Mouse (Mus musculus) left cerebral cortex, postnatal 14 days (tissue): ENCODE results near the gene Nxnl1. TPM values are rescaled to one million over a fixed set of nuclear protein-coding genes. Genes with fewer than 3 reads are reported as not detected.

Source experiments
- DNase-seq, 2 experiments: peaks; one replicate each; pipeline ENCODE4 v3.0.0; 2021 to 2022; ENCODE audit warnings: low spot score in 2 of 2, mixed read lengths in 1 of 2
- intact Hi-C: fragments of 180-260 bp; cut with DNase I; formaldehyde crosslinking; loops from one replicate; pipeline ENCODE4 v1.15.1; 2025
- total RNA-seq, 2 experiments: library from RNA; stranded (reverse); gene quantifications; 2 replicates each; pipeline ENCODE4 v1.2.3; 2021

Gene Nxnl1
- total RNA-seq, 2 experiments from 2014 or later = 0.15 TPM; not detected in 1

DNA sequence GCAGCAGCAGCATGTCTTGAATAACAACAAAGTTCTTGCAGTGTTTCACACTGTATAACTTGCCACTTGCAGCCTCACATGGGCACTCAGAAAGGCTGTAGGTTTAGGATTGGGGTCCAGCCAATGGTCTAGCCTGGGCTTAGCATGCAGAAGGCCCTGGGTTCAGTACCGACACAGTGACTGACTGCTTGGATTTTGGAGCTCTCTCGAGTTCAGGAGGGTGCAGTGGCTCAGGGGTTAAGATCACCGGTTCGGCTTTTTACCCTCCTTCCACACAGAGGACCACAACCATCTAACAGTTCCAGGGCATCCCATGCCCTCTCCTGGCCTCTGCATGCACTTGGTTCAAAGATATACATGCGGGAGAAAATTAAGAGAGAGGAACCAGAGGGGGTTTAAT, 24.6 kb upstream of the Nxnl1 start:
- DNase-seq = no peak
- intact Hi-C loops = no loop called here

DNA sequence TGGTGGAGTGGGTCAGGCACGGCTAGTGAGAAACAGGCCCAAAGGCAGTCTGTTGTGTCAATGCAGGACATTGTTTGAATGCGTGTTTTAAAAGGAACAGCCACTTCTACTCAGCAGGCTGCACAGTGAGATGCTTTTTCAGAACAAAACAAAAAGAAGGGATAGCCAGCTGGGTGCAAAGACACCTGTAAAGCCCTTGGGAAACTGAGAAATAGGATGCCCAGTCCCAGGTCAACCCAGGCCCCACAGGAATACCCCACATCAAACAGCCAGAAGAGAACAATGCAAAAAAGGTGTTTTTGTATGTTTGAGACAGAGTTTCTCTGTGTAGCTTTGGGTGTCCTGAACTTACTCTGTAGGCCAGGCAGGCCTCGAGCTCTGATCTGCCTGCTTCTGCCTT, 22.4 kb upstream of the Nxnl1 start:
- intact Hi-C loops = no loop called here
- DNase-seq = no peak

DNA sequence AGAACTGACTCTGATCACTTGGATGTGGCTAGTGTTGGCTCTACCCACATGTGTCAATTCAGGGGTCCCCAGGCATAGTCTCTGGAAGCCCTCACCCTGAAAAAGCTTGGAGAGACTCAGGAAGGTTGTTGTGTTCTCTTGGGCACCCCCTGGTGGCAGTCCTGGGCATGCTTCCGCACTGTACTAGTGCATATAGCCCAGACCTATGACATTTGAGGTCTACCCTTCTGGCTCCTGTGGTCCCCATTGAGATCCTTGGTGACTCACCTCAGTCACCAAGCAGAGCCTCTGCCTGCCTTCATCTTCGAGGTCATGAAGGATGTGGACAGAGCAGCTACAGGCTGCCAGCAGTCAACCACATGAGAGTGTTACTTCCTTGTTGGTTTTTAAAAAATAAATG, 20.5 kb upstream of the Nxnl1 start:
- intact Hi-C loops = no loop called here
- peak; percentile 59 to 70 for DNase-seq

DNA sequence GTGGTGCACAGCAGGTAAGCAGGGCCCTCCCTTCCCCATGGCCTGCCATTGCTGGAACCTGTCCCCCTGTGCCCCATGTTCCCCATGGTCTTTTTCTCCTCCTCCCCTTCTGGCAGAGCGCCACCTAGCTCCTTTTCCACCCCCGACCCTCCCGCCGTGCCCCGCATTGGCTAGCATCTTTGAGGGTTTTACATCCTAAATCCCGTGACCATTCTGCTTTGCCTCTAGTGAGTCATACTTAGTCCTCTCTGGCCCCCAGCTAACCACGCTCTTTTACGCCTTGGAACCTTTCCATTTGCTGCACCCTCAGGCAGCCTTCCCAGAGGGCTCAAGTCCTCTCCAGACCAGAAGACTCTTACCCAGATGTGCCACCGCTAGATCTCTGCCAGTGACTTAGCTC, 13.8 kb upstream of the Nxnl1 start:
- DNase-seq = no peak
- intact Hi-C loops = no loop called here

DNA sequence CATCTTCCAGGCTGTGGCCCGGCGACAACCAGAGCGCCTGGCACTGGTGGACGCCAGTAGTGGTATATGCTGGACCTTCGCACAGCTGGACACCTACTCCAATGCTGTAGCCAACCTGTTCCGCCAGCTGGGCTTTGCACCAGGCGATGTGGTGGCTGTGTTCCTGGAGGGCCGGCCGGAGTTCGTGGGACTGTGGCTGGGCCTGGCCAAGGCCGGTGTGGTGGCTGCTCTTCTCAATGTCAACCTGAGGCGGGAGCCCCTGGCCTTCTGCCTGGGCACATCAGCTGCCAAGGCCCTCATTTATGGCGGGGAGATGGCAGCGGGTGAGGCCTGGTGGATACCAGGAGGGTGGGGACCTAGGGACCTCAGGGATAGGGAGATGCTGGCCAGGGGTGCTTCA, 13.1 kb upstream of the Nxnl1 start:
- no peak for DNase-seq
- intact Hi-C loops = no loop called here

DNA sequence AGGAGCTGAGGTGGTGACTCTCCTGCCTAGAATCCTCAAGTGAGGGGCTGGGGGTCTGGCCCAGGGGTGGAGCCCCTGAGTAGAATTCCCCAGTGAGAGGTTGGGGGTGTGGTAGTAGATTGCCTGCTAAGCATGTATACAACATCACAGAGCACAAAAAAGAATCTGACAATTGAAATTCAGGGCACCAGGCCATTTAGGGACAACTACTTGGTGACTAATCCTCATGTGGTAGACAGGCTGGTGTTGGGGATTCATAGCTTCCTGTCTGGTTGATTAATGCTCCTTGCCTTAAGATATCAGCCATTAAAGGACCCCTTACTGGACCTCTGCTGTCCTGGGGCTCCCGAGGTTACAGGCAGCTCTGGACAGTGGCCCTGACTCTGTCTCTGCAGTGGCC, 12.6 kb upstream of the Nxnl1 start:
- intact Hi-C loops = no loop called here

DNA sequence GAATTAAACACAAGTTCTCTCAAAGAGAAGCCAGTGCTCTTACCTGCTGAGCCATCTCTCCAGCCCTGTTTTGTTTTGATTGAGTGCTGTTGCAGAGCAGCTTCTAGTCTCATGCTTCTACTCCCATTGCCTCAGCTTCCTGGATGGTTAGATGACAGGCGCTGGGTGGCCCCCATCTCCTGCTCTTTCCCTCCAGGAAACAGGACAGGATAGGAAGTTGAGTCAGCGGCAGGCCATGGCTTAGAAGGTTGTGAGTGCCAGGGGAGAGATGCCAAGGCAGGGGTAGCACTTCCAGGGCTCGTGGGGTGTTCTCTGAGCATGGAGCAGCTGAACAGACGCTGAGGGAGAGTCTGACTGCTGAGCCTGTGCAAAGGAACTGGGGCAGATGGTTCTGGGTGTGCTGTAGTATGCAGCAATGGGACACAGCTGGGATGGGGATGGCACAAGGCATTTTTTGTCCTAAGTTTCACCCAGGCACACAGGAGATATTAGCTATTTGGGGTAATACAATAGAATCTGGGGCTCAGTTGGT, 11.5 kb upstream of the Nxnl1 start:
- DNase-seq = no peak
- intact Hi-C loops = no loop called here

More for the DNA sequence above, 12.6 kb upstream of the Nxnl1 start:
- DNase-seq = no peak

DNA sequence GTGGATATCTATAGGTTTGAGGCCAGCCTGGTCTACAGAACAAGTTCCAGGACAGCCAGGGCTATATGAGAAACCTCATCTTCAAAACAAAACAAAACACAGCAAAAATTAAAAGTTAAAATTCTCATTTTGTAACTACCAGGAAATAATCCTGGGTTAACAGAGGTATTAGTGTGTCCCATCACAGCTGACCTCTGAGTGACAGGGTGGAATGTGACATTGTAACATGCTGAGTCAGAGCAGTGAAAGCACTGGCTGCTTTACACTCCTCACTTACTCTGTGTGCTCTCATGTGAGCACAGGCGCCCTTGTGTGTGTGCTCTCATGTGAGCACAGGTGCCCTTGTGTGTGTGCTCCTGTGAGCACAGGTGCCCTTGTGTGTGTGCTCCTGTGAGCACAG, 8.6 kb upstream of the Nxnl1 start:
- DNase-seq = no peak
- intact Hi-C loops = no loop called here

DNA sequence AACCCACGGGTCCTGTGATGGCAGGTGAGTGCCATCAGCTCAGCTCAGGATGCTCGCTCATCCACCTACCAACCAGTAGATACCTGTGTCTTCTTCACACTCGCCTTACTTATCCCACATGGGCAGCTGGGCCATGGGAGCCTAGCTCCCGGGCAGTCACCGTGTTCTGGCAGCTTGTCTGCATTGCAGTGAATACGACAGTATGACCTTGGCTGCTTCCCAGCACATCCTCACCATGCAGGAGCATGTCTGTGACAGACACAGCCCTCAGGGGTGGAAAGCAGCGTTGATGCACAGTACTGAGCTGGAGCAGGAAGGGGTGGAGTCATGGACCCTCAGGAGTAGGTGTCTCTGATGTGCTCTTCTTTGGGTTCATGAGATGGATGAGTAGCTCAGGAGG, 8.0 kb upstream of the Nxnl1 start:
- intact Hi-C loops = no loop called here
- DNase-seq = no peak

DNA sequence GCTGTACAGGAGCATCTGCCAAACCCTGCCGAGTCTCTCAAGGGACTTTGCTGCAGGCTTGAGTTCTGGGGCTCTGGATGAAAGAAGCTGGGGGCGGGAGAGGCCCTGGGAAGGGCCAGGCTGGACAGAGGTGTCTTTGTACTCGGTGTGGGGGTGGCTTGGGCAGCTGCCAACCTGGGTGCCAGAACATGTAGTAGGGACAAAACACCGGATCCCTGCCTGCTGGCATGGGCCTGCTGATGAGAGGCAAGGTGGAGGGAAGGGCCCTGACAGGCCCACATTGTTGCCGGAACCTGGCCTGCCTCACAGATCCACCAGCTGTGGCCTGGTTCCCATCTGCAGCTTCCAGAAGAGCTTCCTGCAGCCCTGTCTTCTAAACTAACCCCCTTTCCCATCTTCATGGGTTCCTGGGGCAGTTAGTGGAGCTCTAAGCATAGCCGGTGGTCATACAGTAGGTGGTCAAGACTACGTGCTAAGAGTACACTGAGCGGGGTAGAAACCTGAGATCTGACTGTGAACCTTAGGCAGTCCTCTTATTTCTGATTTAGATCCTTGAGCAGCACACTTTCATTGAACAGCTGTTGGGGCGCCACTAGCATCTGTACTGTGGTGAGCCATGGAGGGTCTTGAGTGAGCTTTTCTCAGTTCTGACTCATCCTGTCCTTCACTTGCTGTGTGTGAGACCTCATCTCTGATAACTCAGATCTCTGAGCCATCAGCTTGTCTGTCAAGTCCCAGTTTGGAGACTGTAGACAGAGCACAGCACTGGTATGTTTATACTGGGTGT, 6.6 kb upstream of the Nxnl1 start:
- intact Hi-C loops = no loop called here
- peak; percentile 81 to 92 for DNase-seq

DNA sequence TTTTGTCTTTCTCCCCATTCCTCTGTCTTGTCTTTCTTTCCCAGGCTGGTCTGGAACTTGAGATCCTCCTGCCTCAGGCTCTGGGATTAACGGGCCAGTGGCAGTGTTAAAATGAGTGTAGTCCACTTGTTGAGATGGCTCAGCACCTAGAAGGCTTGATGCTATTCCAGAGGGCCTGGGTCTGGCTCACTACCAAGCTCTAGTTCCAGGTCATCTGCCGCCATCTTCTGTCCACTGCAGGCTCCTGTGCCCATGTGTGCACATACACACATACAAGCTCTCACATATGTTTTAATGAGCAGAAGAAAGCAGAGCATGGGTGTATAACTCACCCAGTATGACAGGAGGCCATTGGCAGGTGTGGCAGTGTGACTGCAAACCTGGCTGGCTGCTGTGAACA, 5.7 kb upstream of the Nxnl1 start:
- intact Hi-C loops = no loop called here
- no peak for DNase-seq

DNA sequence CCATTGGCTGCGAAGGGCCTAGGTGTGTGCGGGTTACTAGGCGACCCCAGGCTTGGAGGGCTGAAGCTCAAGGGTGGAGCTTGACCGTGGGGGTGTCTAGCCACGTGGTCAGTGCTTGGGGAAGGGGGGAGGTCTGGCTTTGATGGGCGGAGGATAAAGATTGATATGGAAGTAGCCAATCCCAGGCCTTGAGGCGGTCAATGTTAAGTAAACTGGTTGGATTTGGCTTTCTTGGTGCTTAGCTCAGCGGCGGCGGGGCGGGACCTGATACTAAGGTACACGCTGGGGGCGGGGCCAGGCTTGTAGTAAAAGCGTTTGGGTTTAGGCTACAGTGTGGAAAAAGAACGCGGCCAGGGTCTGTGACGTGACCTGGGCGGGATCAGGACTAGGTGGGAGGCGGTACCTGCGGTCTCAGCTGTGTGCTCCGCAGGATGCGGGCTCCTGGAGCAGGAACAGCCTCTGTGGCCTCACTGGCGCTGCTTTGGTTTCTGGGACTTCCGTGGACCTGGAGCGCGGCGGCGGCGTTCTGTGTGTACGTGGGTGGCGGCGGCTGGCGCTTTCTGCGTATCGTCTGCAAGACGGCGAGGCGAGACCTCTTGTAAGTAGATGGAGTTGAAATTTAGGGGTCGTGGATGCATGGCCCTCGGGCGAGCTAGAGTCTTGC, 4.0 kb upstream of the Nxnl1 start:
- DNase-seq = peak; percentile 95 to 98
- intact Hi-C loops = no loop called here

DNA sequence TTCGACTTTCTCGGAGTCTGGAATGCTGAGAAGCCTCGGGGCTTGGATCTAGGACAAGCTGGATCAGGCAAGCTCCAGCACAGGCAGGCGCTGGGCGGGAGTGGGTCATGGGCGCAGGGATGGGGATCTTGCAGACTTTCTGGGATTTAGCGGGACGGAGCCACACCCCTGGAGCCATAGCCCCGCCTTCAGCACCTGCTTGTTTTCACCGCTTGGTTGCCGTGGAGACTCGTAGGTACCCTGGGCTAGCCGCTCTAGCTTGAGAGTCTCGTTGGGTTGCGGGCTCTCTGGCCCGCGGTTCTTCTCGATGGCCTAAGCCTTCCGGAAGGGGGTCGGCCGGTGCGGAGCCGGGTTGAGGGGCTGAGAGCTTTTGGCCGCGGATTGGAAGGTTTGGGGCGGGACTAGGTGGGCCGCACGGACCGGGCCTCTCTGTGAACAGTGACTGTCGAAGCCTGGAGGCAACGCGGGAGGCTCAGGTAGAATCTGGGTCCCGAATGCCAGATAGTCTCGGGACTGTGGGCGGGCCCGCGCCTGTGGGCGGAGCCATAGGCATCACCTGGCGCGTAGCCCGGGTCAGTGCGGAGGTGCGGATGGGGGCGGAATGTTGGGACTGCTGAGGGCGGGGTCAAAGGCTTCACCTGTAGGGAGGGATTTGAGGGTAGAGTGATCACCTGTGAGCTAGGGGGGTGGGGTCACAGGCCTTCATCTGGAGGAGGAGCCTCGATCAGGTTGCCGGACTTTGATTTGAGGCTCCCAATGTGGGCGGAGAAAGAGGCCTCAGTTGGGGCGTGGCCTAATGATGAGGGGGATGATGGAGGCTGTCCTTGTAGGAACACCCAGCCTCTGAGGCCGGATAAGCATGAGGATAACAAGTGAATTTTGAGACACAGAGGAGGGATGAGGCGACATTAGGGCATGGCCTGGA, 3.2 kb upstream of the Nxnl1 start:
- intact Hi-C loops = no loop called here
- peak; percentile 84 to 93 for DNase-seq

DNA sequence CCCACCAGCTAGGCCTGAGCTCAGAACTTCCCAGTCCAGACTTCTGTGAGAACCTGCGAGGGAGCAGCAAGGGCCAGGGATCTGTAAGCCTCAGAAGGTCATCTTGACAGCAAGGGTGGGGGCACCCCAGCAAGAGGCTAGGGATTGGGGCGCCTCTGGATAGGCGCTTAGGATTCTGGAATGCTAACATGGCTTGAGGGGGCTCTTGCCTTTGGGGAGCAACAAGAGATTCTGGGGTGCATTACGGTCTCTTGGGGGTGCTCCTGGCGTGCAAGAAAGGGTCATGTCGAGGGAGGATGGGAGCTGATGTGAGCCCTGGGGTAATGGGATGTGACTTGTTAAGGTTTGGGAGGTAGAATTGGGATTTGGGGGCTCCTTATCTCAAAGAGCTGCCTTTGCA, 2.5 kb upstream of the Nxnl1 start:
- intact Hi-C loops = no loop called here
- DNase-seq = no peak

DNA sequence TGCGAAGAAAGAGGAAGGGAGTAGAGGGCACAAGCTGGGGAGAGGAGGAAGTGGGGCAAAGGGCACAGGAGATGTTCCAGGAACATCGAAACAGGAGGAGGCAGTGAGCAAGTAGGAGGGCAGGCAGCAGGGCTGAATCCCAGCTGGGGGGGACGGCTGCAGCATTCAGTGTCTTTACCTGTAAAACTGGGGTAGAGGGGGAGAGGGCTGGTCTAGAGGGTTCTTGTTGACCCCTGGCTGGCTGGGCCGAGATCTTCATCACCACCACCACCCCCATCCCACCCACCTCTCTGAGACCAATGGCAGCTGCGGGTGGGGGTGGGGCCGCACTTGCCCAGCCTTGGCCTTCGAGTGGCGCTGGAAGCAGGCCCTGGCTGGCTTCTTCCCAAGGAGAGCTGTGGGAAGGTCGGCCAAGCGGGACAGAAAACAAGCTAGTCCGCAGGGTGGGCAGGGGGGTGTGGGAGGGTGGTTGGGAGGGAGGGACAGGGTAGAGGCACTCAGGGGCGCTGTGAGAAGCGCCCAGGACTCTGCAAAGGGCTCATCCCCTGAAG, 2.1 kb upstream of the Nxnl1 start, which contains the start of gene Slc27a1:
Slc27a1 (plus strand) TSS at position 496 of the 551 bp plus-strand sequence.
- peak; percentile 60 to 79 for DNase-seq
- intact Hi-C loops = no loop called here

DNA sequence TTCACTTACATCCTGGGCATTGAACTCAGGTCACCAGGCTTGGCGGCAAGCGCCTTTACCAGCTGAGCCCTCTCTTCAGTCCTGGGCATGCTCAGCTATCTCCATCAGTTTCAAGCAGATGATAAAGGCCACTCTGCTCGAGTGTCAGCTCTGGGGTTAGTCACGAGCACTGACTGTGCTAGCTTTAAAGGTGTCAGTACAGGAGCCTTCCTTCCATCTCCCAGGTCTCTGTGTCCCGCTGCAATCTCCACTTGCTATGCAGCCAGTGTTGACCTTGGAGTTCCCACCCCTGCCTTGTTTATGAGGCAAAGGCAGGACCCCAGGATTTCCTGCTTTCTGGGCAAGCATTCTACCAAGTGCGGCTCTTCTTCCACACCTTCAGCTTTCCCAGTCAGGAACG, 1.2 kb upstream of the Nxnl1 start:
- DNase-seq = no peak
- intact Hi-C loops = no loop called here

DNA sequence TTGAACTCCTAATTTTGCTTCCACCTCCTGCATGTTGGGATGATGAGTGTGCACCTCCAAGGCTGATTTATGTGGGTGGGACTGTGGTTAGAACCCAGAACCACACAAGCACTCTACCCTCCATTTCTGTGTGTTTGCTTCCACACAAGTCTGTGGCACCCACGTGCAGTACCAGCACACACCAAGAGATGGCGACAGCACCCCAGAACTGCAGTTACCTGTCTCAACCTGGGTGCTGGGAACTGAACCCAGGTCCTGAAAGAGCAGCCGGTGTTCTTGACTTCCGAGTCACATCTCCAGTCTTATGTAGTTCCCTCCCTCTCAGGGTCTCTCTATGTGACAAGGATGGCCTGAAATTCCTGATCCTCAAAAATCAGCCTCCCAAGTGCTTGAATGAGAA, 2.4 kb downstream of the Nxnl1 start:
- intact Hi-C loops = loop anchor here (2.0 kb wide), 1 partner anchor 29 kb away; the partner anchor contains the start of gene Pgls
- no peak for DNase-seq

DNA sequence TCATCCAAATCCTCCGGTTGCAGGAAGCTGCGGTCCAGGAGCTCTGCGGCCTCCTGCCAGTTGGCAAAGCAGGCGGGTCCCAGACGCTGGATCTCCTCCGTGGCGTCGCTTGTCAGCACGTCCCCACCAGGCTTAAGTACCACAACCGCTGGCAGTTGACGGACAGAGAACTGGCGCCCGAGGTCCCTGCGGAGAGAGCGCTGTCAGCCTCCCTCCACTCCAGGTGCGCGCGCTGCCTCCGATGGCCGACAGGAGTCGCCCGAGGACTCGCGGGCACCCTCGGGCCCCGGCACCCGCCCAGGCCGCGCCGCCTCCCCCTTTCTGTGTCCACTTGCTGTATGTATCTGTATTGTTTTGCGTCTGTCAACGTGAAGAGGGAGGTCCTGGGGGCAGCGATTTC, 3.6 kb downstream of the Nxnl1 start:
- DNase-seq = peak; percentile 49 to 68
- intact Hi-C loops = loop anchor here (2.0 kb wide), 1 partner anchor 30 kb away; the partner anchor contains the start of gene Pgls

DNA sequence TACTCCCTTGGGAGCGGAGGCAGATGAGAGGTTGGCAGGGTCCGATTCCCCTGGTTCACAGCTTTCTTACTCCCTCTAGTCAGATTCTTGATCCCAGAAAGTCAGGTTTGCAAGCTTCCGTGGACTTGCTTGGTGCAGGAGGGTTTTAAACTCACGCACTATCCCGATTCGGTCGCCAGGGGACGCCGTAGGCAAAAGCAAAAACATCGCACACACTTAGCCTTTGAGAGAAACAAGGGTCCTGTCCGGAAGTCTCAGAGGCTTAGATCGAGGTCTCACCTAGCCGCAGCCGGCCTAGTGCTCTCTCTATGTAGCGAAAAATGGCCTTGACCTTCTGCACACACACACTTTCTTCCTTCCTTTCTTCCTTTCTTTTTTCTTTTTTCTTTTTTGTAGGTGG, 5.0 kb downstream of the Nxnl1 start:
- peak; percentile 47 to 66 for DNase-seq
- intact Hi-C loops = loop anchor here (2.0 kb wide), 1 partner anchor 99 kb away; no protein-coding TSS in a partner anchor
